Mouse (Mus musculus) CH12.LX (cell line): ENCODE measurements around the gene Apeh. TPM values are rescaled to one million over a fixed set of nuclear protein-coding genes. Genes with fewer than 3 reads are reported as not detected.

ENCODE experiments used
- DNase-seq: peaks from one replicate; pipeline ENCODE4 v3.0.0-alpha.2; 2013; ENCODE audit errors: extremely low read depth
- H3K27ac ChIP-seq: 2 replicates; pipeline ENCODE4 v1.5.1; 2012; ENCODE audit warnings: low read depth, mild to moderate bottlenecking, control low read depth, moderate library complexity; ENCODE audit not compliant: insufficient read depth
- H3K27me3 ChIP-seq: replicated peaks from 2 replicates; pipeline ENCODE3; 2012; ENCODE audit warnings: inconsistent platforms
- H3K36me3 ChIP-seq, 2 experiments: replicated peaks in 1 of 2; 2 replicates each; pipeline versions ENCODE3 to v1.6.1; 2012; ENCODE audit warnings: inconsistent platforms in 1 of 2, low read length in 1 of 2, mild to moderate bottlenecking in 1 of 2, mixed read lengths in 1 of 2, moderate library complexity in 1 of 2; ENCODE audit not compliant: control insufficient read depth in 1 of 2, insufficient read depth in 1 of 2
- H3K4me1 ChIP-seq, 2 experiments: 2 replicates each; pipeline ENCODE4 v1.6.1; 2012; ENCODE audit warnings: inconsistent platforms in 1 of 2, moderate library complexity in 1 of 2; ENCODE audit not compliant: insufficient read depth in 2 of 2, control insufficient read depth in 1 of 2
- H3K4me2 ChIP-seq: 2 replicates; pipeline ENCODE4 v1.6.1; 2012; ENCODE audit warnings: low read depth, mild to moderate bottlenecking, control low read depth; ENCODE audit not compliant: poor library complexity, insufficient read depth, severe bottlenecking
- H3K4me3 ChIP-seq, 3 experiments: fragments of 150-350 bp in 1 of 3; sonication (generic) in 1 of 3; replicated peaks in 1 of 3; 2 replicates each; pipeline versions ENCODE3 to v1.5.1; 2011 to 2012; ENCODE audit warnings: low read depth in 2 of 3, low read length in 2 of 3, mild to moderate bottlenecking in 2 of 3, moderate library complexity in 2 of 3, control low read depth in 1 of 3, improper control_type of control experiment in 1 of 3, inconsistent platforms in 1 of 3, mixed read lengths in 1 of 3; ENCODE audit not compliant: poor library complexity in 1 of 3
- H3K79me2 ChIP-seq: replicated peaks from 2 replicates; pipeline ENCODE4 v1.6.1; 2012; ENCODE audit warnings: mild to moderate bottlenecking, moderate library complexity; ENCODE audit not compliant: control insufficient read depth, poor library complexity, insufficient read depth, severe bottlenecking; ENCODE audit errors: extremely low read depth
- H3K9ac ChIP-seq: 2 replicates; pipeline ENCODE4 v1.6.1; 2012; ENCODE audit warnings: low read depth, mild to moderate bottlenecking, control low read depth, moderate library complexity; ENCODE audit not compliant: insufficient read depth
- H3K9me3 ChIP-seq: replicated peaks from 2 replicates; pipeline ENCODE3; 2012; ENCODE audit warnings: low read length, inconsistent platforms, mixed read lengths
- CHD1 ChIP-seq: IDR thresholded peaks from 2 replicates; pipeline ENCODE4 v1.6.1; 2012; ENCODE audit warnings: low read depth, low read length, improper control_type of control experiment, inconsistent platforms
- CHD2 ChIP-seq: IDR thresholded peaks from 2 replicates; pipeline ENCODE4 v1.6.1; 2011; ENCODE audit warnings: low read length, improper control_type of control experiment
- CTCF ChIP-seq, 2 experiments: IDR thresholded peaks in 1 of 2; conservative IDR thresholded peaks in 1 of 2; 2 replicates each; pipeline ENCODE4 v1.5.1; 2011 to 2012; ENCODE audit warnings: low read depth in 2 of 2, low read length in 2 of 2, improper control_type of control experiment in 1 of 2, inconsistent platforms in 1 of 2, mild to moderate bottlenecking in 1 of 2, moderate library complexity in 1 of 2
- ELF1 ChIP-seq: IDR thresholded peaks from 2 replicates; pipeline ENCODE4 v1.6.1; 2014; ENCODE audit warnings: low read depth, mild to moderate bottlenecking, inconsistent platforms, low read length, improper control_type of control experiment
- EP300 ChIP-seq: IDR thresholded peaks from 2 replicates; pipeline ENCODE4 v1.6.1; 2011; ENCODE audit warnings: low read length, improper control_type of control experiment
- JUN ChIP-seq: IDR thresholded peaks from 2 replicates; pipeline ENCODE4 v1.6.1; 2011; ENCODE audit warnings: low read depth, mild to moderate bottlenecking, low read length, improper control_type of control experiment, moderate library complexity; ENCODE audit not compliant: insufficient read depth
- KAT2A ChIP-seq: IDR thresholded peaks from 2 replicates; pipeline ENCODE4 v1.6.1; 2012; ENCODE audit warnings: low read length, improper control_type of control experiment, inconsistent platforms; ENCODE audit not compliant: insufficient replicate concordance
- MAFK ChIP-seq: IDR thresholded peaks from 2 replicates; pipeline ENCODE4 v1.6.1; 2011; ENCODE audit warnings: low read length, improper control_type of control experiment; ENCODE audit not compliant: insufficient replicate concordance
- MEF2A ChIP-seq: IDR thresholded peaks from 2 replicates; pipeline ENCODE4 v1.6.1; 2014; ENCODE audit warnings: low read depth, mild to moderate bottlenecking, inconsistent platforms, low read length, improper control_type of control experiment, borderline replicate concordance
- NELFE ChIP-seq: IDR thresholded peaks from 2 replicates; pipeline ENCODE4 v1.6.1; 2011; ENCODE audit warnings: low read depth, low read length, improper control_type of control experiment
- POLR2AphosphoS2 ChIP-seq: IDR thresholded peaks from 2 replicates; pipeline ENCODE4 v1.6.1; 2011; ENCODE audit warnings: low read depth, low read length, improper control_type of control experiment
- RCOR1 ChIP-seq: conservative IDR thresholded peaks from 2 replicates; pipeline ENCODE4 v1.6.1; 2012; ENCODE audit warnings: low read depth, mild to moderate bottlenecking, inconsistent platforms, low read length, improper control_type of control experiment
- SIN3A ChIP-seq: IDR thresholded peaks from 2 replicates; pipeline ENCODE4 v1.6.1; 2012; ENCODE audit warnings: low read length, improper control_type of control experiment, inconsistent platforms
- UBTF ChIP-seq: IDR thresholded peaks from 2 replicates; pipeline ENCODE4 v1.6.1; 2012; ENCODE audit warnings: low read depth, mild to moderate bottlenecking, inconsistent platforms, low read length, improper control_type of control experiment, moderate library complexity
- USF2 ChIP-seq: conservative IDR thresholded peaks from 2 replicates; pipeline ENCODE4 v1.6.1; 2011; ENCODE audit warnings: low read depth, low read length, improper control_type of control experiment
- ZNF384 ChIP-seq: IDR thresholded peaks from 2 replicates; pipeline ENCODE4 v1.6.1; 2012; ENCODE audit warnings: low read depth, low read length, improper control_type of control experiment, inconsistent platforms
- dilution Hi-C: fragments of 300-500 bp; cut with MboI; formaldehyde crosslinking; loops from 2 replicates; pipeline ENCODE4 v1.14.3; 2020; ENCODE audit warnings: low sequenced_read_pairs; ENCODE audit not compliant: extremely low pct_unique_long_range_greater_than_20kb, extremely low pct_ligation_motif_present
- in situ Hi-C: fragments of 300-500 bp; cut with MboI; formaldehyde crosslinking; loops from 3 replicates; pipeline ENCODE4 v1.14.3; 2019; ENCODE audit warnings: low sequenced_read_pairs, low pct_ligation_motif_present, low pct_unique_long_range_greater_than_20kb, mixed read lengths
- polyA plus RNA-seq: library from polyadenylated mRNA; unstranded; fragments of >175 nt; gene quantifications from 2 replicates; pipeline ENCODE4 v1.2.1, GENCODE M21; 2012; ENCODE audit warnings: low read depth; ENCODE audit not compliant: insufficient read length
- total RNA-seq, 2 experiments: library from RNA; depleted of rRNA; stranded (reverse); fragments of 300-350 nt in 1 of 2; fragments of >200 nt in 1 of 2; gene quantifications; 2 replicates each; pipeline ENCODE4 v1.2.3; 2012 to 2014

Apeh gene
- total and polyA plus RNA-seq, 3 experiments = 36.2 to 69.5 (median 53.2) TPM

GRCm38 (mm10) chr9:108099619-108100018 is 5.2 kb upstream of the Apeh start:
- Histone ChIP-seq H3K79me2 (peaks cover 5% of the 10 kb centered on the region), H3K9ac (no peak overlapping the region), H3K4me3 (no peak overlapping the region), H3K9me3 (no peaks in the 10 kb centered on the region), H3K4me2 (no peak overlapping the region), H3K27ac (no peak overlapping the region), H3K4me1 (peaks cover 7 to 35% of the 10 kb centered on the region in 2 experiments; a peak in 3 of 4 replicates), H3K27me3 (no peaks in the 10 kb centered on the region), H3K36me3 (peaks cover 26 to 59% of the 10 kb centered on the region in 2 experiments)
- DNase-seq = no peak
- in situ Hi-C loops (loop anchor here (5.0 to 10.0 kb wide), 2 partner anchors 103 to 185 kb away; no protein-coding TSS in a partner anchor), dilution Hi-C loops (no loop called here)
- no peak for TF ChIP-seq MAFK
- no peak for TF ChIP-seq RCOR1
- no peak for TF ChIP-seq EP300
- no peak for TF ChIP-seq POLR2AphosphoS2
- TF ChIP-seq MEF2A = no peak
- TF ChIP-seq SIN3A = no peak
- TF ChIP-seq USF2 = no peak
- TF ChIP-seq NELFE = no peak
- TF ChIP-seq ZNF384 = no peak
- no peak for TF ChIP-seq CHD2
- no peak for TF ChIP-seq ELF1
- no peak for TF ChIP-seq UBTF
- no peak for TF ChIP-seq JUN
- TF ChIP-seq CTCF (conservative IDR thresholded peaks at IDR 0.05 in 1 of 2, IDR thresholded peaks at IDR 0.05 in 1 of 2; ENCODE audit: low read depth in 2 of 2, low read length in 2 of 2) = no peak
- no peak for TF ChIP-seq CHD1

GRCm38 (mm10) chr9:108095949-108096712 is 1.7 kb upstream of the Apeh start:
- TF ChIP-seq CHD1 (no peak), KAT2A (no peak), CTCF (conservative IDR thresholded peaks at IDR 0.05 in 1 of 2, IDR thresholded peaks at IDR 0.05 in 1 of 2; ENCODE audit: low read depth in 2 of 2, low read length in 2 of 2) (peak in 1 of 2 experiments; percentile 21; a peak in 1 of 4 replicates)
- H3K36me3 ChIP-seq = peaks cover 28 to 53% of the 10 kb centered on the region in 2 experiments
- H3K4me2 ChIP-seq = no peak overlapping the region
- H3K9me3 ChIP-seq = no peaks in the 10 kb centered on the region
- dilution Hi-C loops (no loop called here), in situ Hi-C loops (loop anchor here (5.0 kb wide), 1 partner anchor 106 kb away; no protein-coding TSS in a partner anchor)
- H3K9ac ChIP-seq = no peak overlapping the region
- DNase-seq = no peak
- H3K27ac ChIP-seq = no peak overlapping the region
- H3K79me2 ChIP-seq = peaks cover 9% of the 10 kb centered on the region
- peaks cover 5 to 33% of the 10 kb centered on the region in 2 experiments for H3K4me1 ChIP-seq
- no peak overlapping the region for H3K4me3 ChIP-seq
- H3K27me3 ChIP-seq = no peaks in the 10 kb centered on the region
